ENCODE assay signal across 15 mouse cellular contexts in genomic region chr12:70023580-70023979, GRCm38 (mm10).
"Had no signal": no experiment of that assay in that cellular context is flagged by ENCODE, and none has a peak within 500 bp of the region (broad histone marks: within the 10 kb centered on the region; RNA-seq: fewer than 3 reads in every experiment).

No protein-coding gene starts in this region.

- H3K4me2 ChIP-seq: liver, embryonic 12.5 days; lung, embryonic 15.5 days; midbrain, embryonic 11.5 days; midbrain, embryonic 13.5 days; midbrain, embryonic 15.5 days; neural tube, embryonic 12.5 days; stomach, embryonic 15.5 days had no signal

- H3K27ac ChIP-seq: liver, embryonic 12.5 days; liver, embryonic 14.5 days; lung, embryonic 15.5 days; macrophage; midbrain, embryonic 13.5 days; midbrain, embryonic 15.5 days; neural tube, embryonic 12.5 days; stomach, embryonic 15.5 days; stomach, postnatal 0 days had no signal

- DNase-seq: right cerebral cortex, postnatal 14 days; thymus, adult 2 months; thymus, postnatal 25 days; thymus, postnatal 4 days had no signal

- H3K27me3 ChIP-seq: liver, embryonic 12.5 days; lung, embryonic 15.5 days; megakaryocyte, embryonic 14.5 days; midbrain, embryonic 13.5 days; midbrain, embryonic 15.5 days; neural tube, embryonic 12.5 days; stomach, embryonic 15.5 days had no signal

- H3K4me3 ChIP-seq: liver, embryonic 12.5 days; lung, embryonic 15.5 days; megakaryocyte, embryonic 14.5 days; midbrain, embryonic 13.5 days; midbrain, embryonic 15.5 days; neural tube, embryonic 12.5 days; stomach, embryonic 15.5 days had no signal

- H3K9me3 ChIP-seq: liver, embryonic 12.5 days; lung, embryonic 15.5 days; megakaryocyte, embryonic 14.5 days; midbrain, embryonic 13.5 days; midbrain, embryonic 15.5 days; neural tube, embryonic 12.5 days; stomach, embryonic 15.5 days had no signal

- H3K9ac ChIP-seq: liver, embryonic 12.5 days; liver, embryonic 14.5 days; lung, embryonic 15.5 days; midbrain, embryonic 13.5 days; midbrain, embryonic 15.5 days; neural tube, embryonic 12.5 days; stomach, embryonic 15.5 days had no signal

- H3K4me1 ChIP-seq: liver, embryonic 12.5 days; lung, embryonic 15.5 days; megakaryocyte, embryonic 14.5 days; midbrain, embryonic 13.5 days; midbrain, embryonic 15.5 days; neural tube, embryonic 12.5 days; stomach, embryonic 15.5 days had no signal

- ATAC-seq: liver, embryonic 12.5 days; midbrain, embryonic 13.5 days; midbrain, embryonic 15.5 days had no signal
